Mouse (Mus musculus) embryonic stem cell, embryonic (primary cell): Measurements from ENCODE around the gene Kcnk5.

ENCODE experiments used
- CTCF ChIA-PET, 4 experiments: fragments of 300-600 bp in 2 of 4; fragments of 350-600 bp in 2 of 4; sonication (Branson Sonifier 250); formaldehyde crosslinking; loops; one replicate each; lab custom pipeline; 2022; ENCODE audit warnings: inconsistent platforms in 2 of 4; lab: Charles Lee
- POLR2A ChIA-PET, 4 experiments: fragments of 300-600 bp in 2 of 4; fragments of 350-600 bp in 2 of 4; sonication (Branson Sonifier 250); formaldehyde crosslinking; loops; one replicate each; lab custom pipeline; 2022; ENCODE audit warnings: antibody characterized with exemption in 4 of 4, inconsistent platforms in 1 of 4; lab: Charles Lee

Gene Kcnk5

DNA sequence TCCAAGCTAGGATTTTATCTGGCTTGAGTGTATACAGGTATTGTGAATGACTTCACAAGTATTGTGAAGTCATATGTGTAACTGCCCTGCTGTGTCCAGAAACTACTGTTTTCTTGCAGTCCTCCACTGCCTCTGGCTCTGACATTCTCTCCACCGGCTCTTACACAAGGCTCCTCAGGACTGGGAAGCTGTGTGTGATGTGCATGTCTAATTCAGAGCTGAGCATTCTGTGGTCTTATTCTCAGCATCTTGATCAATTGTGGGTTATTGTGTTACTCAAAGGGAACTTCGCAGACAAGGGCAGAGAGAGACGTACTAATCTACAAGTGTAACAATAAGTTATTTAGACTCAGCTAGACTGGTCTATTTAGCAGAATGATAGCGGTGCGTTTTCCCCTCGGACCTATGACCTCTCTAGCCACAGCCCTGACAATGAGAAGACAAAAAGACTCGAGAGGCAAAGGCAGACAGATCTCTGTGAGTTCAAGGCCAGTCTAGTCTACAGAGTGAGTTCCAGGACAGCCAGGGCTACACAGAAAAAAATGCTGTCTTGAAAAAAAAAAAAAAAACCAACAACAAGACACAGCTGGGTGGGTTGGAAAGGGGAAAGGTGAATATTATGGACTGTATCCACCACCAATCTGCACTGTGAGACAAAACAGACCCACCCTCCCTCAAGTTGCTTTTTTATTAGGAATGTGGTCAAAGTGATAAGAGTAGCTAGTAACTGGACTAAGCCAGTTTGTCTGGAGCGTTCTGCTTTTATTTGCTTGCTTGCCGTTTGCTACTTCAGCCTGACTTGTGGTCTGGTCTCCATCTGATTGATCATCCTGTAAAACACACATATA is 30.4 kb upstream of the Kcnk5 start:
- ChIA-PET CTCF (interaction anchor here in 3 of 4 experiments (0.5 to 0.7 kb wide), 4 partner anchors 10 to 437 kb away, joined by 3 to 5 read pairs (median 3); no protein-coding TSS in a partner anchor), POLR2A (interaction anchor here (0.5 to 6.0 kb wide), 23 partner anchors 8 to 531 kb away, joined by 3 to 47 read pairs (median 4); partner anchors contain the start of genes Kcnk5 (in 4 of the 4) and Saysd1 (in 1 of the 4))

DNA sequence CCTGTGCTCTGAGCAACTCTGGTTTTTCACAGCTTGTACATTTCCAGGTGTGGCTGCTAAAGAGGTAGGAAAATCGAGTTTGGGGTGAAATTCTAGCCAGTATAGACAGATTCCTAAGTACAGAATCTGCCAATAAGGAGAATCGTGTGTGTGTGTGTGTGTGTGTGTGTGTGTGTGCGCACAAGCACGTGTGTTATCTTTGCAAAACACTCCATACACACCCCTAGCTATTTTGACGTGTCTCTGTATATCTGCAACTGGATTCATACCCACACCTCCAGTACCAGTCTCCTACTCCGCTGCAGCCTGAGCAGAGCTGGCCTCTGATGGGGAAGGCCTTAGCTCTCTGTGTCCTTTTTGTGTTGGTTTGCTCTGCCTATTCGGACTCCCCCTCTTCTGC is 28.3 kb upstream of the Kcnk5 start:
- CTCF ChIA-PET: interaction anchor here in 2 of 4 experiments (0.6 to 1.7 kb wide), 4 partner anchors 14 to 96 kb away, joined by 3 to 8 read pairs (median 3); no protein-coding TSS in a partner anchor

DNA sequence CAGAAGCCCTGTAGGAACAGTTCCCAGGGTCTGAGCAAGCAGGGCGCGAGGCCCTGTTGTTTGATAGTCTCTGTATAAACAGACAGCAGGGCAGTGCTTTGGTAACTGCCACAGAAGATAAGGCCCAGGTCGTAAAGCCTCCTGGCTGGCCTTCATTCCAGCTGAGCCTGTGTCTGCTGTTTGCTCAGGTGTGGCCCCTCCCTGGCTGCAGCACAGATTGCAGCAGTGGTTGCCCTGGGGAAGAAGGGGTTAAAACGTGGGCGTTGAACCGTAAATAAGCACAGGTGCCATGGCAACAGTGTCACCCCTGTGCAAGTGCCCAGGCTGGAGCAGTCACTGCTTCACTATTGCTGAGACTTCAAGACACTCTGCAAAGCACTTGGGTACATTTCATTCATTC is 26.8 kb upstream of the Kcnk5 start:
- POLR2A ChIA-PET: interaction anchor here in 3 of 4 experiments (0.6 to 6.0 kb wide), 7 partner anchors 10 to 432 kb away, joined by 3 to 47 read pairs (median 3); partner anchors contain the start of genes Kcnk5 (in 3 of the 3) and Usp54 (in 1 of the 3)
- CTCF ChIA-PET: no interaction called here

More for the DNA sequence above, 28.3 kb upstream of the Kcnk5 start:
- POLR2A ChIA-PET: interaction anchor here in 3 of 4 experiments (0.6 to 6.0 kb wide), 24 partner anchors 9 to 719 kb away, joined by 3 to 47 read pairs (median 6); partner anchors contain the start of genes Kcnk5 (in 3 of the 3) and Vcl (in 1 of the 3)

DNA sequence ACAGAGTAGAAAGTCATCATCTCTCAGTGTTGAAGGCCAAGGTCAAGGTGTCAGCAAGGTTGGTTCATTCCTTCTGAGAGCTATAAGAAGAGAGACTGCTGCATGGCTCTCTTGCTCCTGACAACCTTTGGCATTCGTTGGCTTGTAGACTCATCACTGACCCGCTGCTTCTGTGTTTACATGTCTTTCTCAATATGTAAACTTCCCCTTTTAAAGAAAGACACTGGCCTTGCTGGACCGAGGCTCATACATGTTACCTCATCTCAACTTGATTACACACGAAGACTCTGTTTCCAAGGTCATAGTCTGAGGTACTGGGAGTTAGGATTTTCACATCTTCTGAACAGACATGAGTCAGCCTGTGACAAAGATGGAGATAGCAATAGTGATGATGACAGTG is 24.1 kb upstream of the Kcnk5 start:
- CTCF ChIA-PET: no interaction called here
- POLR2A ChIA-PET: interaction anchor here in 2 of 4 experiments (1.5 to 17.6 kb wide), 4 partner anchors 8 to 26 kb away, joined by 3 to 186 read pairs (median 80); partner anchors contain the start of gene Kcnk5 (in 2 of the 2)

DNA sequence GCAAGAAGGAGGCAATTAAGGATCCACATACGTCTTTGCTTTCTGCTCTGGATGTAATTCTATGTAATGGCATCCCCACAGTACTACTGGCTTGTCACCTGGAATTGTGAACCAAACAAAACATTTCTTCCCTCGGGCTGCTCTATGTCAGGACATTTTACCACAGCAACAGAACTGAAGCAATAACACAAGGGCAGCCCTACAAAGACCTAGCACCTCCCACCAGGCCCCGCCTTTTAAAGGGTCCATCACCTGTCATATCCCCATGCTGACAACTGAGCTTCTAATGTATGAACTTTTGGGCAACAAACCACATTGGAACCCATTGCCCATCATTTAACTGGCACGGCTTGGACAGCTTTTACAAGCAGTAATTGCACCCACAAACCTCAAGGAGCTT is 21.7 kb upstream of the Kcnk5 start:
- CTCF ChIA-PET: interaction anchor here in 2 of 4 experiments (0.9 to 1.0 kb wide), 2 partner anchors 18 to 89 kb away, joined by 3 read pairs; no protein-coding TSS in a partner anchor

DNA sequence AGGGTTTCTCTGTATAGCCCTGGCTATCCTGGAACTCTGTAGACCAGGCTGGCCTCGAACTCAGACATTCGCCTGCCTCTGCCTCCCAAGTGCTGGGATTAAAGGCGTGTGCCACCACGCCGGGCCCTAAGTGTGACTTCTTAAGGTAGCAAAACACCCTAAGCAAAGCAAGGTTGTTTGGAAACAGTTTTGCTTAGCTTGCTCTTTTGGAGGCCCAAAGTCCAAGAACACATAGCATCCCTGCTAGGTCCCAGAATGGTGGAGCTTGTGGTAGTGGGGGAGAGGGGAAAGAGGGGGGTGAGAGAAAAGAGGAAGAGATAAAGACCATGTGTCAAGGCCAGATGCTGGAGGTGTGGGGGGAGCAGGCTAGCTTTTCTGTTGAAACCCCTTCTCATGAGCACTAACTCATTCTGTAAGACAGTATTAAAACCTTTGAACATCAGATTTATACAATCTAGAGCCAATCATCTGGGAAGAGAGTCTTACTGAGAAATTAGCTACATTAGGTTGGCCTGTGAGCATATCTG is 21.1 kb upstream of the Kcnk5 start:
- ChIA-PET POLR2A (interaction anchor here (0.6 to 17.6 kb wide), 23 partner anchors 9 to 1474 kb away, joined by 3 to 186 read pairs (median 4); partner anchors contain the start of genes Kcnk5 (in 4 of the 4) and Saysd1 (in 1 of the 4)), CTCF (interaction anchor here in 3 of 4 experiments (0.6 to 1.2 kb wide), 5 partner anchors 10 to 89 kb away, joined by 3 to 6 read pairs (median 5); no protein-coding TSS in a partner anchor)

More for the DNA sequence above, 21.7 kb upstream of the Kcnk5 start:
- POLR2A ChIA-PET: interaction anchor here (0.6 to 17.6 kb wide), 18 partner anchors 8 to 342 kb away, joined by 3 to 186 read pairs (median 4); partner anchors contain the start of genes Kcnk5 (in 4 of the 4) and Saysd1 (in 1 of the 4)

DNA sequence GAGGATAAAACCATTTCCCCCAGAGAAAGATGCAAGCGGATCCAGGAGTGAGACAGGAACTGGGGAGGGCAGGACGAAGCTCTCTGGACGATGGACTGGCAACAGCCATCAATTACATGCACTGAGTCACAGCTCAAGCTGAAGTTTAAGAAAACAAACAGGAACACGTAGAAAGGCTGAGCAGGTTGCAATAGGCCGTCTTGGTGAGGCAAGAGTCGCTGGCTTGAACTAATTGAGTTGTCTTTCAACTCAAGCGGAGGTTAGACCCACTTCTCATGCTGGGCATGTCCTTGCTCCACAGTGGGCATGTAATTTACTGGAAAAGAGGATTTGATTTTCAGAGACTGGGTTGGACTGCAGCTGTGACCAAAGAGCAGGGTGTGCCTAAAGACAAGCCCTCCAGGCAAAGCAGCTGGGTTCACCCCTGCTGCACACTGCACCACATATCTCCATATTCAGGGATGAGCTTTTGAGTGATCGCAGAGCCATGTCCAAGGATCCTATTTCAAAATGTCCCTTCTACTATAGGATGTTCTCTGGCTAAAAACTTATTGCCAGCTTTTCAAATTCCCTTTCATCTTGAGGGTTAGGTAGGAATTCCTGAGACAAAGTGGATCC is 19.6 kb upstream of the Kcnk5 start:
- ChIA-PET CTCF (interaction anchor here in 2 of 4 experiments (1.1 to 1.3 kb wide), 4 partner anchors 20 to 87 kb away, joined by 3 read pairs; no protein-coding TSS in a partner anchor), POLR2A (interaction anchor here (0.6 to 17.6 kb wide), 23 partner anchors 9 to 1165 kb away, joined by 3 to 186 read pairs (median 5); partner anchors contain the start of genes Kcnk5 (in 4 of the 4), Dnajc9 (in 1 of the 4) and Usp54 (in 1 of the 4))

DNA sequence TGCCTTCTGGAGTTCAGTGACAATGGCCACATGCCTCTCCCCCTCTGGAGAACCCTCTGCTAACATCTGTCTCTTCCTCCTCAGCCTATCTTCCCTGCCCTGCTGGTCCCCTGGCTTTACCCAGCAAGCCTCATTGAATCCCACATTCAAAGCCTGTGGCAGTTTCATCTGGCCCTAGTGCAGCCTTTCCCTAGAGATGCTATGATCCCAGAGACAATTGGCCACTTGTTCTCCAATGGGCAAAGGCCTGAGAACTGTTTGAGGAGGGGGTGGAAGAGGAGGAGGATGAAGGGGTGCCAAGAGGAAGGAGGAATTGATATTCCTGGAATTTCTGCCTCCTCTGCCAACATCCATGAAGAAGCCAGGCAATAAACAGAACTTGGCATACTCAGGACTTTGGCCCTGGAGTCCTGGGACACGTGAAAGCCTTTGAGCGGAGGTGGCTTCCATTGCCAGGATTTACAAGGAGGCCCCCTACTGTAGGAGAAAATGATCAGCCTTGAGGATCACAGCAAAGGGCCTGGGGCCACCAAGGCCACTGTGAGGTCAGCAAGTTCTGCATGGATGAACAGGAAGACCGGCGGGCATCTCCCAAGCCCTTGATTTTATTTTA is 11.6 kb upstream of the Kcnk5 start:
- CTCF ChIA-PET: no interaction called here
- POLR2A ChIA-PET: interaction anchor here in 2 of 4 experiments (0.7 to 17.6 kb wide), 7 partner anchors 9 to 200 kb away, joined by 3 to 186 read pairs (median 7); partner anchors contain the start of gene Kcnk5 (in 2 of the 2)

DNA sequence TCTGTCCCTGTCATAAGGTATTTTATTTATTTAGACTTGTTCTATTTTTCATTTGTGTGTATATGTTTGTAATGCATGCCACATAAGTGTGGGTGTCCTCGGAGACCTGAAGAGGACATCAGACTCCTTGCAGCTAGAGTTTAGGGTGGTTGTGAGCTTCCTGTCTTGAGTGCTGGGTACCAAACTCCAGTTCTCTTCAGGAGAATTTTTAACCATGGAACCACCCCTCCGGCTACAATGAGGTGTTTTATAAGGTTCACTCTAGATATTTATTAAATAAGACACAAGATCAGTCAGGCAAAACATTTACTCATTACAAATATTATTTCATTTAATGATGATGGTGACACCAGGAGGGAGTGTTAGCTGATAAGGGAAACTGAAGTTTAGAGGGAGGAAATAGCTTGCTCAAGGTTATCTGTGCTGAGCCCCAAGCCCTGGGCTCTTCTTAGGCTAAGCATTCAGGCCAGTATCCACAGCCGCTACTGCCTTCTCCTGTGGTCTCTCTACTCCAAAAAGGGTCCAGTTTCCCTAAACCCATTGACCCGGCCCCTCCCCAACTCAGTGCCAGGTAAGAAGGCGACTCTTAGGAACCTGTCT is 9.6 kb upstream of the Kcnk5 start:
- ChIA-PET CTCF (no interaction called here), POLR2A (interaction anchor here in 2 of 4 experiments (1.4 to 17.6 kb wide), 3 partner anchors 9 to 50 kb away, joined by 3 to 186 read pairs (median 7); partner anchors contain the start of gene Kcnk5 (in 2 of the 2))

DNA sequence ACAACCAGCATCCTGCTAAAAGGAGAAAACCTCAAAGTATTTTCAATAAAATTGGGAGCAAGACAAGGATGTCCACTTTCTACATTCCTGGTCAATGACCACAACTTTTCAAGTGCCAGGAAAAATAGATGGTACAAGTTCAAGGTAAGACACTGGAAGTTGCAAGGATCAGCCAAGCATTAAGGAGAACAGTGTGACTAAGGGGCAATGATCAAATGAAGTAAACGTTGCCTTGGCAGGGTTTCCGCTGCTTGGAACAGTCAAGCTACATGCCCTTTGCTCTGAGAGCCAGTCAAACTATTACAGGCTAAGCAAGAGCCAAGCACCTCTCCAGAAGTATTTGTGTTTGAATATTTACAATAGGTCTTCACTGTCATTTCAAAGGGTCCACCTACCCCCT is 8.1 kb upstream of the Kcnk5 start:
- POLR2A ChIA-PET: interaction anchor here in 3 of 4 experiments (1.0 to 17.6 kb wide), 5 partner anchors 8 to 86 kb away, joined by 3 to 186 read pairs (median 3); partner anchors contain the start of gene Kcnk5 (in 2 of the 3)
- CTCF ChIA-PET: interaction anchor here in 2 of 4 experiments (0.7 to 1.0 kb wide), 2 partner anchors 21 to 150 kb away, joined by 3 to 9 read pairs; no protein-coding TSS in a partner anchor

DNA sequence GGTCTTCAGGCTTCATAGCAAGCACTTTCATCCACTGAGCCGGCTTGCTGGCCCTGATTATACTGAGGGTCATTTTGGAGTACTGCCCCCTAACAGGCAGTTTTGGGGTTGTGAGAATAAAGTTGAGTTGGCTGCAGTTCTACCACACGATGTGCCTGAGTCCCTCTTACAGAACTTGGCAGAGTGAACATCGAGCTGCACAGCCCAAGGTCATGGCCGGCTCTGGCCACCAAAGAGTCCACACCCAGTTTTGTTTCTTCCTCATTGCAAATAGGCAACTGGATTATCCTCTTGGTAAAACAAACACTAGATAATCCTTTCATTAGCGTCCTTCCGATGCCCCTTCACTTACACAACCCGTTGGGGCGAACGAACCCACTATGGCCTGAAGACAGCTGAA is 3.8 kb upstream of the Kcnk5 start:
- CTCF ChIA-PET: interaction anchor here in 3 of 4 experiments (0.5 to 0.8 kb wide), 4 partner anchors 36 to 133 kb away, joined by 3 to 5 read pairs (median 3); no protein-coding TSS in a partner anchor
- POLR2A ChIA-PET: interaction anchor here in 3 of 4 experiments (0.6 to 26.7 kb wide), 12 partner anchors 10 to 61 kb away, joined by 3 to 451 read pairs (median 26); no protein-coding TSS in a partner anchor

DNA sequence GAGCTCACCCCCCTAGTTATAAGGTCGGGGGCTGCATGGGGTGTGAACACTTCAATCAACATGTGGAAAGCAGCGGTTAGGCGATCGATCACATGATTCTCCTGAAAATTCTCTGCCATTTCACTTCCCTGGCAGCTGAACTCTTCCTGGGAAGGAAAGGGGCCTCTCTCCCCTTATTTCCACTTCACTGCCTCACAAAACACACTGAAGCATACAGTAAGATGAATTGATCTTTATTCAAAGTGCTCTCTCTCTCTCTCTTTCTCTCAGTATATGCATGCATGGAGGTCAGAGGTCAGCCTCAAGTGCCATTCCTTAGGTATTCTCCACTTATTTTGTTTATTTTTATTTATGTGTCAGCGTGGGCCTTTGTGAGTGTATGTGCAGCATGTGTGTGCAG is 2.1 kb upstream of the Kcnk5 start:
- POLR2A ChIA-PET: interaction anchor here in 3 of 4 experiments (0.5 to 26.7 kb wide), 26 partner anchors 8 to 612 kb away, joined by 3 to 451 read pairs (median 6); no protein-coding TSS in a partner anchor
- CTCF ChIA-PET: interaction anchor here in 1 of 4 experiments (2.6 kb wide), 1 partner anchor 70 kb away, joined by 14 read pairs; no protein-coding TSS in a partner anchor

DNA sequence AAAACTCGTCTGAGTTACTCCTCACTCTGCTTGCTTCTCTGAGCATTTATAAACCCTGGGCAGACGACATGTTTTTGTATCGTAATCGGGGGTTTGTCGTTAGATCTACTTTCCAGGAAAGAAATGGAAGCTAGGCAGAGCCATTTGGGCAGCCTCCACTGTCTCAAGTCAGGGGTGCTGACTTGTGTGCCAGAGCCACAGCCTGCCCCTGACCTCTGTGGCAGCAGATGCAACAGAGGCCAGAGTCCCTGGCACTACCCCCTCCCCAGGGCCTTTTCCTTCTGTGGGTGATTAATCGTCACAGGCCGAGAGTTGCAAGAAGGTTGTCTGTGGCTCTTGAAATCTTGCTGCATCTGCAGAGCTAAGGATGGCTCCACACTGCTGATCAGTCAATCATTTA is 987 bp upstream of the Kcnk5 start:
- ChIA-PET CTCF (interaction anchor here in 1 of 4 experiments (2.6 kb wide), 1 partner anchor 68 kb away, joined by 14 read pairs; no protein-coding TSS in a partner anchor), POLR2A (interaction anchor here in 3 of 4 experiments (0.7 to 26.7 kb wide), 34 partner anchors 9 to 1295 kb away, joined by 3 to 451 read pairs (median 8); partner anchors contain the start of gene Nid2 (in 1 of the 3))

DNA sequence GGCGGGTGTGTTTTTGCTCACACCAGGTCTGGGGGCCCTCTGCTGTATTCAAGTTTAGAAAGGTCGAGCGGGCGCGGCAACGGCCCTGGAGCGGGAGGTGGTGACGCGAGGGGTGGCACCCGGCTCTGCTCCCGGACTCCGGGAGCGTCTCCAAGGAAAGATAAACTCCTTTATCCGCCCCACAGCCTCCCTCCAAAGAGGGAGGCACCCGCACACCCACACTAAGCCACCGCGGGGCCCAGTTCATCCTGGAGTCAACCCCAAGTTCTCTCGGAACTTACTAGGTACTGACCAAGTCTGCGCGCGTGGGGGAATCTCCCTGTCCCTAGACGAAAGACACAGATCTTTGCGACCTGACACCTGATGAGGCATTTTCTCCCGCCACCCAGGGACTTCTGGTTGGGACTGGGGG is 852 bp downstream of the Kcnk5 start:
- POLR2A ChIA-PET: interaction anchor here (0.5 to 26.7 kb wide), 83 partner anchors 8 to 835 kb away, joined by 3 to 451 read pairs (median 6); partner anchors contain the start of genes Saysd1 (in 2 of the 4), Vcl (in 2 of the 4), Anxa7 (in 1 of the 4) and Gng2 (in 1 of the 4)

DNA sequence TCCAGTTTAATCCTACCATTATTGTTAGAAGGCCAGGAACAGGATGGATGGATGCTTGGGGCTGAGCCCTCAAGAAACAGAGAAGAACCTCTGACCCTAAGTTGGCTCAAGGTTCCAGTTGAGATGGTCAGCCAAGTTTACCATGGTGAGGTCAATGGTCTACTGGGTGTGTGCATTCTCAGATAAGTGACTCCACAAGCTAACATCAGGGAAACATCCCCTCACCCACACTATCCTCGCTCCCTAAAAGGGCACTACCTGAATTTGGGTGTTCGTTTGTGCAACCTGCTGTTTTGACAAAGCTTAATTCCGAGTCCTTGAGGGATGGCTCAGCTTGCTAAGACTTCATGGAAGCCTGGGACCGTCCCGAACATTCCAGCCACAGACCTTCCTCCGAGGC is 1.3 kb downstream of the Kcnk5 start:
- ChIA-PET POLR2A (interaction anchor here in 3 of 4 experiments (0.5 to 26.7 kb wide), 21 partner anchors 10 to 204 kb away, joined by 4 to 451 read pairs (median 22); partner anchors contain the start of gene Gng2 (in 1 of the 3)), CTCF (interaction anchor here in 1 of 4 experiments (1.5 kb wide), 1 partner anchor 66 kb away, joined by 8 read pairs; no protein-coding TSS in a partner anchor)

More for the DNA sequence above, 852 bp downstream of the Kcnk5 start:
- CTCF ChIA-PET: interaction anchor here in 2 of 4 experiments (1.4 to 2.6 kb wide), 3 partner anchors 40 to 67 kb away, joined by 3 to 14 read pairs (median 8); no protein-coding TSS in a partner anchor
